Mouse (Mus musculus) retina, postnatal 1 day (tissue): ENCODE measurements around the gene Plcz1.

Source experiments
- DNase-seq: peaks from one replicate; pipeline ENCODE4 v3.0.0-alpha.2; 2012

Gene Plcz1

GRCm38 (mm10) chr6:139947106-139947879, 94.0 kb downstream of the Plcz1 start:
- no peak for DNase-seq
